Mouse (Mus musculus): ENCODE data around the gene Kdm4d.

GRCm38 (mm10) chr9:14523408-14524043 is 23.2 kb upstream of the Kdm4d start:
- TF ChIP-seq EP300 (IDR thresholded peaks at IDR 0.05), result no peak
- peak; percentile 90 for TF ChIP-seq CTCF (IDR thresholded peaks at IDR 0.05)
